ENCODE assay signal across 10 mouse cellular contexts in genomic region chr8:88603446-88603989, GRCm38 (mm10). TPM values are rescaled to one million over a fixed set of nuclear protein-coding genes. Genes with fewer than 3 reads are reported as not detected.
A peak's percentile ranks its signal among the peaks of the same experiment; 100 is the strongest.
DNase-seq lines count a peak whose midpoint lies in the region; ATAC-seq lines count a peak whose summit lies in the region.
"Had no signal": no experiment of that assay in that cellular context is flagged by ENCODE, and none has a peak within 500 bp of the region (broad histone marks: within the 10 kb centered on the region; RNA-seq: fewer than 3 reads in every experiment).

No protein-coding gene starts in this region.

- H3K27ac ChIP-seq in heart, embryonic 10.5 days, result peak overlapping the region; percentile 62; the same call in 1 of the 2 replicates
- H3K27ac ChIP-seq in hindbrain, embryonic 11.5 days (ENCODE audit: low read depth, low read length), result peak overlapping the region; percentile 62
- peak overlapping the region; percentile 81 for H3K27ac ChIP-seq in midbrain, embryonic 10.5 days (replicated peaks)
- H3K27ac ChIP-seq: left cerebral cortex, adult 2 months had no signal

- intact Hi-C loops in heart, postnatal 14 days (cut with DNase I), result no loop called here
- intact Hi-C loops in left cerebral cortex, postnatal 10 days (cut with DNase I), result no loop called here

- no peaks in the 10 kb centered on the region for H3K27me3 ChIP-seq in heart, embryonic 10.5 days (ENCODE audit: insufficient read depth, poor library complexity, severe bottlenecking)
- no peaks in the 10 kb centered on the region for H3K27me3 ChIP-seq in hindbrain, embryonic 11.5 days (ENCODE audit: control insufficient read depth, insufficient read depth, low read length)
- H3K27me3 ChIP-seq in midbrain, embryonic 10.5 days (ENCODE audit: low read depth, poor library complexity, severe bottlenecking), result no peaks in the 10 kb centered on the region

- peak overlapping the region; percentile 47 for H3K4me3 ChIP-seq in heart, embryonic 10.5 days
- H3K4me3 ChIP-seq in hindbrain, embryonic 11.5 days (ENCODE audit: low read depth, low read length), result peak overlapping the region; percentile 24
- H3K4me3 ChIP-seq in midbrain, embryonic 10.5 days, result peak overlapping the region; percentile 49
- H3K4me3 ChIP-seq: left cerebral cortex, adult 2 months had no signal

- peak overlapping the region; percentile 44 for H3K9ac ChIP-seq in hindbrain, embryonic 11.5 days (ENCODE audit: low read depth, low read length)

- peaks cover 14% of the 10 kb centered on the region for H3K4me1 ChIP-seq in heart, embryonic 10.5 days
- H3K4me1 ChIP-seq in hindbrain, embryonic 11.5 days (replicated peaks; ENCODE audit: control insufficient read depth, insufficient read depth, low read length), result peaks cover 7% of the 10 kb centered on the region
- peaks cover 36% of the 10 kb centered on the region for H3K4me1 ChIP-seq in midbrain, embryonic 10.5 days

- no peaks in the 10 kb centered on the region for H3K9me3 ChIP-seq in heart, embryonic 10.5 days
- no peaks in the 10 kb centered on the region for H3K9me3 ChIP-seq in hindbrain, embryonic 11.5 days (ENCODE audit: control insufficient read depth, low read length)
- peaks cover 12% of the 10 kb centered on the region for H3K9me3 ChIP-seq in midbrain, embryonic 10.5 days (replicated peaks)

- no peaks in the 10 kb centered on the region for H3K36me3 ChIP-seq in heart, embryonic 10.5 days
- H3K36me3 ChIP-seq in hindbrain, embryonic 11.5 days (ENCODE audit: control insufficient read depth, insufficient read depth, low read length), result no peaks in the 10 kb centered on the region
- no peaks in the 10 kb centered on the region for H3K36me3 ChIP-seq in midbrain, embryonic 10.5 days

- ATAC-seq in CD4-positive, CD25-positive, alpha-beta regulatory T cell, adult 4 months, result peak; percentile 74
- peak; percentile 31 for ATAC-seq in hindbrain, embryonic 11.5 days (ENCODE audit: low FRiP score)
- ATAC-seq: activated CD4-positive, CD25-positive, alpha-beta regulatory T cell, adult 4 months had no signal

- WGBS in heart, embryonic 10.5 days, result 7% methylated on average over 10 of the region's 10 CpGs
- WGBS in hindbrain, embryonic 11.5 days, result under 1% methylated on average over 10 of the region's 10 CpGs
- 4% methylated on average over 10 of the region's 10 CpGs for WGBS in midbrain, embryonic 10.5 days

- no peak for DNase-seq in heart, embryonic 10.5 days (ENCODE audit: low spot score)
- DNase-seq in heart, postnatal 14 days, result no peak
- peak; percentile 44 for DNase-seq in hindbrain, embryonic 11.5 days (ENCODE audit: low spot score)
- no peak for DNase-seq in midbrain, embryonic 10.5 days (ENCODE audit: low spot score)
- no peak for DNase-seq in B cell, adult 2 months
- DNase-seq in frontal cortex, adult 2 months (ENCODE audit: extremely low spot score in 1 of 2, low spot score in 1 of 2), result no peak
- DNase-seq in left cerebral cortex, postnatal 10 days (ENCODE audit: extremely low spot score in 1 of 2, low spot score in 2 of 2), result no peak

- H3K4me2 ChIP-seq in hindbrain, embryonic 11.5 days (replicated peaks; ENCODE audit: low read depth, low read length), result peak overlapping the region; percentile 46

RNA-seq across cellular contexts. Expression of gene Snx20, which starts 32.4 kb away (rescaled TPM):
- 0.59 and 1.3 TPM in 2 replicates for polyA plus RNA-seq in heart, embryonic 10.5 days (2016; fragmentation: Nextera tagmentation; extraction: Ambion mirVana)
- 1 to 10 TPM in 1 of 2 experiments, under 1 TPM in 1; 0.98 to 1.5 TPM for total RNA-seq in heart, postnatal 14 days (2021)
- 10 to 100 TPM; 15.0 to 16.8 TPM for polyA plus RNA-seq in CD4-positive, CD25-positive, alpha-beta regulatory T cell, adult 4 months (2017; shearing (Covaris generic))
- 1.4 and 2.1 TPM in 2 replicates for polyA plus RNA-seq in hindbrain, embryonic 11.5 days (2014; fragmentation: Nextera tagmentation; extraction: Ambion mirVana)
- polyA plus RNA-seq in midbrain, embryonic 10.5 days (2016; fragmentation: Nextera tagmentation; extraction: Ambion mirVana), result 1.2 and 1.3 TPM in 2 replicates
- polyA plus RNA-seq in frontal cortex, adult 2 months (2012; rRNA removed), result 1.2 and 1.3 TPM in 2 replicates
- 1 to 10 TPM; 1.4 to 1.6 TPM for total RNA-seq in left cerebral cortex, postnatal 10 days (2021)

RNA-seq across cellular contexts. Expression of gene Nod2, which starts 43.6 kb away (rescaled TPM):
- 0.08 and 0.11 TPM in 2 replicates for polyA plus RNA-seq in heart, embryonic 10.5 days (2016; fragmentation: Nextera tagmentation; extraction: Ambion mirVana)
- total RNA-seq in heart, postnatal 14 days (2021), result 1 to 10 TPM; 1.2 to 1.4 TPM
- 1 to 10 TPM in 1 of 2 experiments, under 1 TPM in 1; 0.83 to 2.4 TPM for polyA plus RNA-seq in CD4-positive, CD25-positive, alpha-beta regulatory T cell, adult 4 months (2017; shearing (Covaris generic))
- 0.13 and 0.14 TPM in 2 replicates for polyA plus RNA-seq in hindbrain, embryonic 11.5 days (2014; fragmentation: Nextera tagmentation; extraction: Ambion mirVana)
- 0.10 TPM in 2 replicates for polyA plus RNA-seq in midbrain, embryonic 10.5 days (2016; fragmentation: Nextera tagmentation; extraction: Ambion mirVana)
- 0.17 and 0.18 TPM in 2 replicates for polyA plus RNA-seq in frontal cortex, adult 2 months (2012; rRNA removed)
- under 1 TPM; 0.61 to 0.97 TPM for total RNA-seq in left cerebral cortex, postnatal 10 days (2021)
